Mouse (Mus musculus) midbrain, embryonic 11.5 days (tissue): ENCODE results near the gene Cd93. TPM values are rescaled to one million over a fixed set of nuclear protein-coding genes. Genes with fewer than 3 reads are reported as not detected.

Source experiments
- ATAC-seq: fragments of 200-750 bp; cut with Nextera tagmentation; 2 replicates; pipeline ENCODE4 v1.8.0; 2017; ENCODE audit warnings: moderate TSS enrichment, moderate library complexity; ENCODE audit not compliant: low FRiP score
- DNase-seq: peaks from one replicate; pipeline ENCODE4 v3.0.0; 2015; ENCODE audit warnings: low spot score; ENCODE audit errors: missing footprints
- H3K27ac ChIP-seq: fragments of 300-500 bp; sonication (generic); 2 replicates; pipeline ENCODE4 v1.5.1; 2014; ENCODE audit warnings: low read depth, low read length
- H3K27me3 ChIP-seq: fragments of 300-500 bp; sonication (generic); 2 replicates; pipeline ENCODE4 v1.6.1; 2014; ENCODE audit warnings: mild to moderate bottlenecking, low read length, moderate library complexity, mixed read lengths; ENCODE audit not compliant: control insufficient read depth, insufficient read depth
- H3K36me3 ChIP-seq: fragments of 300-500 bp; sonication (generic); 2 replicates; pipeline ENCODE4 v1.6.1; 2014; ENCODE audit warnings: mild to moderate bottlenecking, low read length, moderate library complexity, mixed read lengths; ENCODE audit not compliant: control insufficient read depth, insufficient read depth
- H3K4me1 ChIP-seq: fragments of 300-500 bp; sonication (generic); 2 replicates; pipeline ENCODE4 v1.6.1; 2014; ENCODE audit warnings: low read length; ENCODE audit not compliant: control insufficient read depth, insufficient read depth
- H3K4me2 ChIP-seq: fragments of 300-500 bp; sonication (generic); 2 replicates; pipeline ENCODE4 v1.6.1; 2014; ENCODE audit warnings: mild to moderate bottlenecking, moderate library complexity
- H3K4me3 ChIP-seq: fragments of 300-500 bp; sonication (generic); 2 replicates; pipeline ENCODE4 v1.5.1; 2014; ENCODE audit warnings: low read depth, low read length
- H3K9ac ChIP-seq: fragments of 300-500 bp; sonication (generic); 2 replicates; pipeline ENCODE4 v1.6.1; 2014; ENCODE audit warnings: low read length
- H3K9me3 ChIP-seq: fragments of 300-500 bp; sonication (generic); 2 replicates; pipeline ENCODE4 v1.6.1; 2016; ENCODE audit warnings: low read length; ENCODE audit not compliant: control insufficient read depth
- WGBS: fragments of 180-500 bp; shearing (Covaris S2); extraction: QIAGEN DNeasy Blood & Tissue Kit; methylation state at CpG from one replicate; pipeline ENCODE4 v1.1.7; 2014; 5-methylcytosine and 5-hydroxymethylcytosine counted together
- polyA plus RNA-seq: library from polyadenylated mRNA; unstranded; fragments of >200 nt; fragmentation: Nextera tagmentation; extraction: Ambion mirVana; gene quantifications from 2 replicates; pipeline ENCODE4 v1.2.1, GENCODE M21; 2014

The Cd93 gene
- polyA plus RNA-seq, 1 experiment from 2014 or later = 5.9 TPM

GRCm38 (mm10) chr2:148397784-148398100, 45.6 kb downstream of the Cd93 start:
- 94% methylated on average over 1 of the region's 1 CpGs for WGBS
- H3K4me2 ChIP-seq = no peak overlapping the region
- no peaks in the 10 kb centered on the region for H3K36me3 ChIP-seq
- no peak overlapping the region for H3K27ac ChIP-seq
- no peaks in the 10 kb centered on the region for H3K9me3 ChIP-seq
- no peaks in the 10 kb centered on the region for H3K4me1 ChIP-seq
- H3K9ac ChIP-seq = no peak overlapping the region
- ATAC-seq (no peak), DNase-seq (no peak)
- H3K27me3 ChIP-seq = peaks cover 18% of the 10 kb centered on the region
- no peak overlapping the region for H3K4me3 ChIP-seq

GRCm38 (mm10) chr2:148397015-148397783, 46.2 kb downstream of the Cd93 start:
- Histone ChIP-seq H3K4me1 (no peaks in the 10 kb centered on the region), H3K27ac (no peak overlapping the region), H3K9me3 (no peaks in the 10 kb centered on the region), H3K9ac (no peak overlapping the region), H3K4me3 (no peak overlapping the region), H3K4me2 (no peak overlapping the region), H3K36me3 (no peaks in the 10 kb centered on the region), H3K27me3 (peaks cover 18% of the 10 kb centered on the region)
- peak; percentile 79 for DNase-seq
- 75% methylated on average over 11 of the region's 11 CpGs for WGBS
- no peak for ATAC-seq

- peak; percentile 83 for DNase-seq
- Histone ChIP-seq H3K4me2 (no peak overlapping the region), H3K9me3 (no peaks in the 10 kb centered on the region), H3K27ac (no peak overlapping the region), H3K27me3 (peaks cover 18% of the 10 kb centered on the region), H3K4me3 (no peak overlapping the region), H3K36me3 (no peaks in the 10 kb centered on the region), H3K9ac (no peak overlapping the region), H3K4me1 (no peaks in the 10 kb centered on the region)
- 69% methylated on average over 10 of the region's 10 CpGs for WGBS
- no peak for ATAC-seq
Observed at GRCm38 (mm10) chr2:148396209-148396608, 47.2 kb downstream of the Cd93 start.

GRCm38 (mm10) chr2:148395131-148396051, 48.0 kb downstream of the Cd93 start, which contains the start of gene Sstr4:
Gene Sstr4, plus strand, starts transcription at chr2:148395344.
- WGBS = 4% methylated on average over 81 of the region's 83 CpGs
- no peak within 1 kb of the TSS for H3K27ac ChIP-seq
- H3K4me2 ChIP-seq = peak within 1 kb of the TSS; percentile 63
- peak; percentile 88 for ATAC-seq
- peaks cover 18% of the 10 kb centered on the region for H3K27me3 ChIP-seq
- H3K4me3 ChIP-seq = peak within 1 kb of the TSS; percentile 39
- H3K9me3 ChIP-seq = no peaks in the 10 kb centered on the region
- H3K4me1 ChIP-seq = no peaks in the 10 kb centered on the region
- H3K9ac ChIP-seq = peak within 1 kb of the TSS; percentile 2; the same call in 1 of the 2 replicates
- peak; percentile 94 for DNase-seq
- no peaks in the 10 kb centered on the region for H3K36me3 ChIP-seq

GRCm38 (mm10) chr2:148393846-148394245, 49.5 kb downstream of the Cd93 start:
- peak; percentile 78 for DNase-seq
- no peaks in the 10 kb centered on the region for H3K4me1 ChIP-seq
- H3K27me3 ChIP-seq = peaks cover 18% of the 10 kb centered on the region

GRCm38 (mm10) chr2:148393149-148393548, 50.2 kb downstream of the Cd93 start:
- no peaks in the 10 kb centered on the region for H3K9me3 ChIP-seq
- no peak overlapping the region for H3K27ac ChIP-seq
- H3K27me3 ChIP-seq = peaks cover 18% of the 10 kb centered on the region
- DNase-seq (no peak), ATAC-seq (no peak)
- WGBS = 87% methylated on average over 1 of the region's 1 CpGs
- H3K4me2 ChIP-seq = no peak overlapping the region
- no peaks in the 10 kb centered on the region for H3K4me1 ChIP-seq
- H3K36me3 ChIP-seq = no peaks in the 10 kb centered on the region
- H3K4me3 ChIP-seq = no peak overlapping the region
- H3K9ac ChIP-seq = no peak overlapping the region

More at GRCm38 (mm10) chr2:148393846-148394245, 49.5 kb downstream of the Cd93 start:
- no peak overlapping the region for H3K9ac ChIP-seq
- no peaks in the 10 kb centered on the region for H3K9me3 ChIP-seq
- no peak overlapping the region for H3K4me2 ChIP-seq
- H3K36me3 ChIP-seq = no peaks in the 10 kb centered on the region
- ATAC-seq = no peak
- no peak overlapping the region for H3K4me3 ChIP-seq
- H3K27ac ChIP-seq = no peak overlapping the region

GRCm38 (mm10) chr2:148387652-148388581, 55.4 kb downstream of the Cd93 start:
- Histone ChIP-seq H3K4me1 (no peaks in the 10 kb centered on the region), H3K36me3 (no peaks in the 10 kb centered on the region), H3K4me2 (no peak overlapping the region), H3K9ac (no peak overlapping the region), H3K27me3 (no peaks in the 10 kb centered on the region), H3K4me3 (no peak overlapping the region), H3K27ac (no peak overlapping the region), H3K9me3 (no peaks in the 10 kb centered on the region)
- 76% methylated on average over 6 of the region's 6 CpGs for WGBS
- peak; percentile 81 for DNase-seq
- no peak for ATAC-seq

GRCm38 (mm10) chr2:148386927-148387326, 56.4 kb downstream of the Cd93 start:
- Histone ChIP-seq H3K27ac (no peak overlapping the region), H3K27me3 (no peaks in the 10 kb centered on the region), H3K4me3 (no peak overlapping the region), H3K4me2 (no peak overlapping the region), H3K36me3 (no peaks in the 10 kb centered on the region), H3K9me3 (no peaks in the 10 kb centered on the region), H3K4me1 (no peaks in the 10 kb centered on the region), H3K9ac (no peak overlapping the region)
- ATAC-seq (no peak), DNase-seq (peak; percentile 6)
- WGBS = 85% methylated on average over 2 of the region's 2 CpGs
